Mouse (Mus musculus) kidney, adult 2 months (tissue): ENCODE measurements around the gene Akr1b8. TPM values are rescaled to one million over a fixed set of nuclear protein-coding genes. Genes with fewer than 3 reads are reported as not detected.
"Not testable (repeated sequence)": the region's sequence is repeated elsewhere in the genome, so short reads cannot be mapped to it uniquely, and the experiment has no call there.

Experiments
- DNase-seq: peaks from one replicate; pipeline ENCODE4 v3.0.0; 2021
- H3K27ac ChIP-seq: fragments of 200-500 bp; 2 replicates; pipeline ENCODE4 v1.5.1; 2012; ENCODE audit warnings: low read depth, low read length, control low read depth, inconsistent platforms; ENCODE audit not compliant: insufficient read depth
- H3K27me3 ChIP-seq: fragments of 200-500 bp; replicated peaks from 2 replicates; pipeline ENCODE4 v1.6.1; 2012; ENCODE audit warnings: mild to moderate bottlenecking, moderate library complexity, low read length, inconsistent platforms; ENCODE audit not compliant: control insufficient read depth, insufficient read depth
- H3K36me3 ChIP-seq: fragments of 200-500 bp; 2 replicates; pipeline ENCODE4 v1.6.1; 2012; ENCODE audit warnings: mild to moderate bottlenecking, moderate library complexity, low read length, inconsistent platforms; ENCODE audit not compliant: control insufficient read depth, insufficient read depth
- H3K4me1 ChIP-seq: fragments of 200-500 bp; 2 replicates; pipeline ENCODE4 v1.6.1; 2011; ENCODE audit warnings: low read length; ENCODE audit not compliant: control insufficient read depth, insufficient read depth
- H3K4me3 ChIP-seq: fragments of 200-500 bp; 2 replicates; pipeline ENCODE4 v1.5.1; 2011; ENCODE audit warnings: mild to moderate bottlenecking, low read depth, low read length, control low read depth; ENCODE audit not compliant: insufficient read depth
- CTCF ChIP-seq: fragments of 200-500 bp; conservative IDR thresholded peaks from 2 replicates; pipeline ENCODE4 v1.5.1; 2011; ENCODE audit warnings: low read depth, mild to moderate bottlenecking, control low read depth, low read length, moderate library complexity, mixed read lengths; ENCODE audit not compliant: insufficient read depth, insufficient read length
- POLR2A ChIP-seq: fragments of 200-500 bp; IDR thresholded peaks from one replicate; pipeline ENCODE4 v1.6.1; 2011; ENCODE audit warnings: low read depth, low read length, control low read depth
- WGBS: fragments of 180-500 bp; shearing (Covaris S2); methylation state at CpG from one replicate; pipeline ENCODE4 v1.1.7; 2018; 5-methylcytosine and 5-hydroxymethylcytosine counted together
- polyA plus RNA-seq: library from polyadenylated mRNA; depleted of rRNA; stranded (reverse); fragments of >200 nt; gene quantifications from 2 replicates; pipeline ENCODE4 v1.2.3, GENCODE M21; 2012

Gene Akr1b8
- polyA plus RNA-seq, 1 experiment = 2.6 TPM

DNA sequence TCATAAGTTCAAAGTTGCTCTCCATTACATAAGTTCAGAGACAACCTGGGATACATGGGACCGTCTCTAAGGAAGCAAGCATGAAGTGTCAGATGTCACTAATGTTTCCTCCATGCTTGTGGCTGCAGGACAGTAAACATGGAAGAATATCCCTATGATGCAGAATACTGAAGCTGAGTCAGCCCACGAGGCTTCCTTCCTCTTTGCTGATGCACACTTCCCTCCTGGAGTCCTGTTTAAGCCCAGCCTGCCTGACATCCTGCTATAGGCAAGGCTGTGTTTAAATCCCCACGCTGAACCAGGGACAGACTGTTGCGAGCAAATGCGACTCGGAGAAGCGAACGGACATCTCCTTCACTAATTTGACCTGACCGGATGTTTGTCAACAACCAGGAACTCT, 14.1 kb downstream of the Akr1b8 start:
- Histone ChIP-seq H3K27me3 (no peaks in the 10 kb centered on the region), H3K4me3 (no peak overlapping the region), H3K4me1 (no peaks in the 10 kb centered on the region), H3K36me3 (no peaks in the 10 kb centered on the region), H3K27ac (no peak overlapping the region)
- DNase-seq = no peak
- WGBS = 77% methylated on average over 9 of the region's 9 CpGs
- TF ChIP-seq CTCF (no peak), POLR2A (no peak)

DNA sequence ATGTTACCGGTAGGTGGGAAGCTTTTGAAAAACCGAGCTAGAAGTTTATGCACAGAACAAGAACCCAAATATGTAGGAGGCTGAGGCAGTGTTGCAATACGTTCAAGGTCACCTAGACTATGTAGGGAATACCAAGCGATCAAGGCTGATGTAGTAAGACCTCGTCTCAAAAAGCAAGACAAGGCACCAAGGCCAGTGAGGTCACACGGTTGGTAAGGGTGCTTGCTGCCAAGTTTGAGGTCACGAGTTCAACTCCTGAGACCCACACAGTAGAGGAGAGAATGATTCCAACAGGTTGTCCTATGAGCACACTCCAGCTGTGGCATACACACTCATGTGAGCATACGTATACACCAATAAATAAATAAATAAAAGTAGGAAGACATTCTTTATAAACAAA, 16.2 kb downstream of the Akr1b8 start:
- no peak for DNase-seq
- TF ChIP-seq POLR2A = no peak
- no peak for TF ChIP-seq CTCF
- Histone ChIP-seq H3K36me3 (no peaks in the 10 kb centered on the region), H3K4me1 (no peaks in the 10 kb centered on the region), H3K4me3 (no peak overlapping the region), H3K27me3 (no peaks in the 10 kb centered on the region), H3K27ac (no peak overlapping the region)
- WGBS = 84% methylated on average over 8 of the region's 8 CpGs

DNA sequence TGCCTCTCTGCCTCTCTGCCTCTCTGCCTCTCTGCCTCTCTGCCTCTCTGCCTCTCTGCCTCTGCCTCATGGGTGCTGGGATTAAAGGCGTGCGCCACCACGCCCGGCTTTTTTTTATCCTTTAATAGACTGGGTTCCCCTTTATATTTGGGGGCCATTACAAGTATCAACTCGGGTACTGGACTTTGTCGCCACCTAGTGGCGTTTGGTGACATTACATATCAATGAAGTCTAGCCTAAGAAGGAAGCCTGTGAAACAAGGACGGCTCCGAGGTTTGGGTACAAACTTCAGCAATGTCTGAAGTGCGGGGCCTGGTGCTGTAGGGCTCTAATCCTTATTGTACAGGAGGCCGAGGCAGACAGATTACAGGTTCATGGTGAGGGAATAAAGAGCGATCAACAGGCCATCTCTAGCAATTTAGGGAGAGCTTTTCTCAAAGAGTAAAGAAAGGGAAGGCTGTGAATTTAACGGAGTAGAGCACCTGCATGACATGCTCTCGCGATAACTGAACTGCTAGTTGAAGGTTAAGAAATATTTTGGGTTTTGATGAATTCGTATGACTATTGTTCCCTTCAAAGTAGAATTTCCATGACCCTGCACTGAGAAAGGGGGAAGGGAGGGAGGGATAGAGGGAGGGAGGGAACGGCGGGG, 17.9 kb downstream of the Akr1b8 start:
- peak; percentile 83 for DNase-seq
- no peaks in the 10 kb centered on the region for H3K4me1 ChIP-seq
- H3K4me3 ChIP-seq = no peak overlapping the region
- no peak overlapping the region for H3K27ac ChIP-seq
- TF ChIP-seq POLR2A (no peak), CTCF (peak; percentile 49)
- 20% methylated on average over 18 of the region's 18 CpGs for WGBS
- no peaks in the 10 kb centered on the region for H3K27me3 ChIP-seq
- H3K36me3 ChIP-seq = no peaks in the 10 kb centered on the region

DNA sequence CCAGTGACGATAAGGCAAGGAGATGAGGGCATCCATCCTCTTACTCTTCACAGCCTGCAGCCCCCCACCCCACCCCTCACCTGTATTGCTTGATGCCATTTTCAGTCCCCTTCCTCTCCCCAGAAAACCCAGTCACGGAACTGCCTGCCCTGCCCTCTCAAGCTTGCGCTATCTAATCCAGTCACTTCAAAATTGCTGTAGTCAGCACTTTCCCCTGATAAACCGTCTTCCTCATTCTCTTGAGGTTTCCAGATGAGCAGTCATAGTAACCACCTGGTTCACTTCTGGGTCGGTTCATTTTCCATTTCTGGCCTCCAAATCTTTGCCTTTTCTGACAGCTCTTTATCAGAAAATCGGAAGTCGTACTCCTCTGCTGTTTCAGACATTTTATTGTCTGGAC, 19.9 kb downstream of the Akr1b8 start:
- H3K4me3 ChIP-seq = no peak overlapping the region
- no peaks in the 10 kb centered on the region for H3K4me1 ChIP-seq
- WGBS = 68% methylated on average over 7 of the region's 7 CpGs
- H3K27ac ChIP-seq = no peak overlapping the region
- no peaks in the 10 kb centered on the region for H3K36me3 ChIP-seq
- TF ChIP-seq CTCF = no peak
- no peak for TF ChIP-seq POLR2A
- H3K27me3 ChIP-seq = no peaks in the 10 kb centered on the region
- peak; percentile 7 for DNase-seq

DNA sequence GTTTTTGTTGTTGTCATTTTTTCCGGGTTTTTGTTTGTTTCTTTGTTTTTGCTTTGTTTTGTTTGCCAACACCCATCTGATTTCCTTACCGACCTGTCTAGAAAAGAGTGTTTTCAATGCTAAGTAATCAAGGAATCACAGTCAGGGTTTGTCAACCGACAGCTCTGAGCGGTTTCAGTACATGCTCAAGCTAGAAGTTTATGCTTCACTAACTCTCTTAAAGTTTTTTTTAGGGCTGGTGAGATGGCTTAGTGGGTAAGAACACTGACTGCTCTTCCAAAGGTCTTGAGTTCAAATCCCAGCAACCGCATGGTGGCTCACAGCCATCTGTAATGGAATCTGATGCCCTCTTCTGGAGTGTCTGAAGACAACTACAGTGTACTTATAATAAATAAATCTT, 22.0 kb downstream of the Akr1b8 start:
- not testable (repeated sequence) for H3K4me1 ChIP-seq, DNase-seq, H3K27ac ChIP-seq, H3K4me3 ChIP-seq, H3K36me3 ChIP-seq, H3K27me3 ChIP-seq
- 62% methylated on average over 5 of the region's 5 CpGs for WGBS

DNA sequence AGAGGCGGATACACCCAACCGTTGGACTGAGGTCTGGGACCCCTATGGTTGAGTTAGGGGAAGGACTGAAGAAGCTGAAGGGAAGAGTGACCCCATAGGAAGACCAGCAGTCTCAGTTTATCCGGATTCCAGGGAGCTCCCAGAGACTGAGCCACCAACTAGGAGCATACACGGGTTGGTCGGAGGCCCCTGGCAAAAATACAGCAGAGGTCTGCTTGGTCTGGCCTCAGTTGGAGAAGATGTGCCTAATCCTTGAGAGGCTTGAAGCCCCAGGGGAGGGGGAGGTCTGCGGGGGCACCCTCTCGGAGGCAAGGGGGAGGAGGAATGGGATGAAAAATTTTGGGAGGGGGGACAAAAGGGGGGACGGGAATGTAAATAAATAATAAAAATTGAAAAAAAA, 29.5 kb downstream of the Akr1b8 start:
- Histone ChIP-seq H3K27ac (no peak overlapping the region), H3K36me3 (0 out of 2 replicates have a peak, but pooled peaks cover 1% of the 10 kb centered on the region), H3K4me3 (no peak overlapping the region), H3K4me1 (no peaks in the 10 kb centered on the region), H3K27me3 (no peaks in the 10 kb centered on the region)
- DNase-seq = no peak
- 58% methylated on average over 8 of the region's 8 CpGs for WGBS
- TF ChIP-seq CTCF = no peak
- no peak for TF ChIP-seq POLR2A

DNA sequence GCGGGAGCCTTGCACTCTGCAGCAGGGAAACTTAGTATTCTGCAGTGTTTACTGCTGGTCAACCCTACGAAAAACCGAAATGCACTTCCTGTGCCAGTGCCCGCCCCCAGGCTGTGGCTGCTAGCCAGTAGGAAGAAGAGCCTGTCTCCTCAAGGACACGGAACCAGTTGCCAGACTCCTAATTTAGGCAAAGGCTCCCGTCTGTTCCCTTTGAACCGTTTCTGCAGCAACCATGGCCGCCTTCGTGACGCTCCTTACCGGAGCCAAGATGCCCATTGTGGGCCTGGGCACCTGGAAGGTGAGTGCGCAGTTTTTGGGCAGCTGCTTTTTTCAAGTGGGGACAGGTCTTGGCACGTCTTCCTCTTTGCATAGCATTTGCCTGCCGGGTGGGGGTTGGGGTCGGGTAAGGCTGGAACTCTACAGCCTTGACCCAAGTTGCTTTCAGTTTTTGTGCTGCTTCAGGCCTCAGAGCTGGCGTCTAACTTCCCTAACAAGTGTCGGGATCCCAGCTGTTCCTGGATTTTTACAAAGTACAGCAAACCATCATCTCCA, 30.3 kb downstream of the Akr1b8 start, which contains the start of gene Akr1b10:
TSS of gene Akr1b10 (plus strand) at position 109 of the 552 bp plus-strand sequence.
- peaks cover 2% of the 10 kb centered on the region; the same call in 1 of the 2 replicates for H3K36me3 ChIP-seq
- H3K4me1 ChIP-seq = no peaks in the 10 kb centered on the region
- peak; percentile 93 for DNase-seq
- TF ChIP-seq CTCF (no peak), POLR2A (no peak)
- H3K4me3 ChIP-seq = peak within 1 kb of the TSS; percentile 64
- WGBS = 1% methylated on average over 17 of the region's 17 CpGs
- H3K27ac ChIP-seq = peak within 1 kb of the TSS; percentile 36
- H3K27me3 ChIP-seq = no peaks in the 10 kb centered on the region
